Mouse (Mus musculus) embryonic facial prominence, embryonic 12.5 days (tissue): ENCODE measurements around the gene Echdc1. TPM values are rescaled to one million over a fixed set of nuclear protein-coding genes. Genes with fewer than 3 reads are reported as not detected.

Experiments
- ATAC-seq: fragments of 200-750 bp; cut with Nextera tagmentation; 2 replicates; pipeline ENCODE4 v1.8.0; 2017; ENCODE audit not compliant: insufficient number of reproducible peaks, insufficient read depth, low FRiP score, low TSS enrichment
- H3K27ac ChIP-seq: fragments of 300-500 bp; sonication (generic); 2 replicates; pipeline ENCODE4 v1.5.1; 2016; ENCODE audit warnings: mild to moderate bottlenecking
- H3K27me3 ChIP-seq: fragments of 300-500 bp; sonication (generic); 2 replicates; pipeline ENCODE4 v1.6.1; 2016; ENCODE audit warnings: mild to moderate bottlenecking, moderate library complexity
- H3K36me3 ChIP-seq: fragments of 300-500 bp; sonication (generic); 2 replicates; pipeline ENCODE4 v1.6.1; 2016; ENCODE audit warnings: mild to moderate bottlenecking
- H3K4me1 ChIP-seq: fragments of 300-500 bp; sonication (generic); 2 replicates; pipeline ENCODE4 v1.6.1; 2016
- H3K4me2 ChIP-seq: fragments of 300-500 bp; sonication (generic); replicated peaks from 2 replicates; pipeline ENCODE4 v1.6.1; 2016; ENCODE audit warnings: mild to moderate bottlenecking, moderate library complexity
- H3K4me3 ChIP-seq: fragments of 300-500 bp; sonication (generic); 2 replicates; pipeline ENCODE4 v1.5.1; 2016; ENCODE audit warnings: mild to moderate bottlenecking
- H3K9ac ChIP-seq: fragments of 300-500 bp; sonication (generic); 2 replicates; pipeline ENCODE4 v1.6.1; 2016; ENCODE audit warnings: mild to moderate bottlenecking, moderate library complexity
- H3K9me3 ChIP-seq: fragments of 300-500 bp; sonication (generic); 2 replicates; pipeline ENCODE4 v1.6.1; 2016; ENCODE audit warnings: mild to moderate bottlenecking, moderate library complexity
- WGBS: fragments of 180-500 bp; shearing (Covaris S2); methylation state at CpG from one replicate; pipeline ENCODE4 v1.1.7; 2016; 5-methylcytosine and 5-hydroxymethylcytosine counted together
- polyA plus RNA-seq: library from polyadenylated mRNA; unstranded; fragments of >200 nt; fragmentation: Nextera tagmentation; extraction: Ambion mirVana; gene quantifications from 2 replicates; pipeline ENCODE4 v1.2.1, GENCODE M21; 2016

The Echdc1 gene
- 17.2 and 19.7 TPM in 2 replicates for polyA plus RNA-seq

- Histone ChIP-seq H3K4me2 (peak within 1 kb of the TSS; percentile 55), H3K4me1 (no peaks in the 10 kb centered on the region; the same call in 1 of the 2 replicates), H3K4me3 (peak within 1 kb of the TSS; percentile 60), H3K36me3 (no peaks in the 10 kb centered on the region), H3K27me3 (no peaks in the 10 kb centered on the region), H3K9me3 (no peaks in the 10 kb centered on the region), H3K27ac (peak within 1 kb of the TSS; percentile 80), H3K9ac (peak within 1 kb of the TSS; percentile 61)
- peak; percentile 97 for ATAC-seq
- under 1% methylated on average over 49 of the region's 49 CpGs for WGBS
These were observed at the start of gene Echdc1 for GRCm38 (mm10) chr10:29313064-29313638. Gene Echdc1, plus strand, starts transcription at chr10:29313166.

- Histone ChIP-seq H3K4me1 (no peaks in the 10 kb centered on the region), H3K9me3 (no peaks in the 10 kb centered on the region), H3K27ac (no peak overlapping the region), H3K4me3 (no peak overlapping the region), H3K27me3 (no peaks in the 10 kb centered on the region), H3K9ac (no peak overlapping the region), H3K4me2 (no peak overlapping the region), H3K36me3 (no peaks in the 10 kb centered on the region)
- 73% methylated on average over 1 of the region's 1 CpGs for WGBS
- no peak for ATAC-seq
These were observed 31.2 kb upstream of the Echdc1 start for GRCm38 (mm10) chr10:29281736-29282135.

- H3K4me3 ChIP-seq = no peak overlapping the region
- H3K36me3 ChIP-seq = no peaks in the 10 kb centered on the region
- no peak overlapping the region for H3K4me2 ChIP-seq
- no peaks in the 10 kb centered on the region for H3K9me3 ChIP-seq
- H3K27ac ChIP-seq = no peak overlapping the region
- 0 out of 2 replicates have a peak, but pooled peaks have one; percentile 60 for ATAC-seq
- H3K4me1 ChIP-seq = no peaks in the 10 kb centered on the region
- H3K9ac ChIP-seq = no peak overlapping the region
- WGBS = 73% methylated on average over 1 of the region's 1 CpGs
- no peaks in the 10 kb centered on the region for H3K27me3 ChIP-seq
These were observed 27.2 kb upstream of the Echdc1 start for GRCm38 (mm10) chr10:29285757-29286156.

GRCm38 (mm10) chr10:29302230-29302629 lies 10.7 kb upstream of the Echdc1 start:
- WGBS = 90% methylated on average over 4 of the region's 4 CpGs
- Histone ChIP-seq H3K9me3 (no peaks in the 10 kb centered on the region), H3K4me1 (no peaks in the 10 kb centered on the region), H3K4me2 (no peak overlapping the region), H3K27me3 (no peaks in the 10 kb centered on the region), H3K9ac (no peak overlapping the region), H3K27ac (no peak overlapping the region), H3K4me3 (no peak overlapping the region), H3K36me3 (no peaks in the 10 kb centered on the region)
- no peak for ATAC-seq

- Histone ChIP-seq H3K36me3 (no peaks in the 10 kb centered on the region), H3K4me1 (no peaks in the 10 kb centered on the region; the same call in 1 of the 2 replicates), H3K9ac (no peak overlapping the region), H3K9me3 (no peaks in the 10 kb centered on the region), H3K27me3 (no peaks in the 10 kb centered on the region), H3K4me2 (no peak overlapping the region), H3K27ac (no peak overlapping the region), H3K4me3 (no peak overlapping the region)
- WGBS = 70% methylated on average over 4 of the region's 4 CpGs
- no peak for ATAC-seq
These were observed 1.3 kb upstream of the Echdc1 start for GRCm38 (mm10) chr10:29311480-29312219.

GRCm38 (mm10) chr10:29313905-29314304 lies 939 bp downstream of the Echdc1 start:
- no peak overlapping the region for H3K9ac ChIP-seq
- H3K36me3 ChIP-seq = no peaks in the 10 kb centered on the region
- H3K4me2 ChIP-seq = peak overlapping the region; percentile 55
- H3K4me3 ChIP-seq = peak overlapping the region; percentile 60
- no peaks in the 10 kb centered on the region for H3K27me3 ChIP-seq
- no peak overlapping the region for H3K27ac ChIP-seq
- 35% methylated on average over 5 of the region's 5 CpGs for WGBS
- no peaks in the 10 kb centered on the region for H3K9me3 ChIP-seq
- no peak for ATAC-seq
- no peaks in the 10 kb centered on the region; the same call in 1 of the 2 replicates for H3K4me1 ChIP-seq

- Histone ChIP-seq H3K4me2 (no peak overlapping the region), H3K36me3 (no peaks in the 10 kb centered on the region), H3K4me3 (no peak overlapping the region), H3K27me3 (no peaks in the 10 kb centered on the region), H3K9me3 (no peaks in the 10 kb centered on the region), H3K4me1 (no peaks in the 10 kb centered on the region), H3K9ac (no peak overlapping the region), H3K27ac (no peak overlapping the region)
- WGBS = 87% methylated on average over 2 of the region's 2 CpGs
- no peak for ATAC-seq
These were observed 11.9 kb downstream of the Echdc1 start for GRCm38 (mm10) chr10:29324817-29325216.

GRCm38 (mm10) chr10:29333836-29334235 lies 20.9 kb downstream of the Echdc1 start:
- no peak for ATAC-seq
- H3K4me2 ChIP-seq = no peak overlapping the region
- H3K9ac ChIP-seq = no peak overlapping the region
- H3K4me1 ChIP-seq = peaks cover 8% of the 10 kb centered on the region; the same call in 1 of the 2 replicates
- no peak overlapping the region for H3K4me3 ChIP-seq
- no peak overlapping the region for H3K27ac ChIP-seq
- no peaks in the 10 kb centered on the region for H3K27me3 ChIP-seq
- no peaks in the 10 kb centered on the region for H3K36me3 ChIP-seq
- WGBS = 45% methylated on average over 4 of the region's 4 CpGs
- no peaks in the 10 kb centered on the region for H3K9me3 ChIP-seq

- Histone ChIP-seq H3K27me3 (no peaks in the 10 kb centered on the region), H3K9ac (no peak overlapping the region), H3K4me2 (no peak overlapping the region), H3K36me3 (peaks cover 3% of the 10 kb centered on the region), H3K9me3 (no peaks in the 10 kb centered on the region), H3K4me1 (peaks cover 8% of the 10 kb centered on the region; the same call in 1 of the 2 replicates), H3K27ac (no peak overlapping the region), H3K4me3 (no peak overlapping the region)
- ATAC-seq = no peak
- 52% methylated on average over 4 of the region's 4 CpGs for WGBS
These were observed 25.5 kb downstream of the Echdc1 start for GRCm38 (mm10) chr10:29338355-29339056.

- peaks cover 30% of the 10 kb centered on the region for H3K36me3 ChIP-seq
- H3K27me3 ChIP-seq = no peaks in the 10 kb centered on the region
- H3K4me1 ChIP-seq = no peaks in the 10 kb centered on the region
- ATAC-seq = no peak
- no peak overlapping the region for H3K9ac ChIP-seq
- H3K4me2 ChIP-seq = no peak overlapping the region
- WGBS = 91% methylated on average over 4 of the region's 4 CpGs
- no peak overlapping the region for H3K4me3 ChIP-seq
- no peak overlapping the region for H3K27ac ChIP-seq
- no peaks in the 10 kb centered on the region for H3K9me3 ChIP-seq
These were observed 31.3 kb downstream of the Echdc1 start for GRCm38 (mm10) chr10:29344232-29344631.

GRCm38 (mm10) chr10:29346638-29347037 lies 33.7 kb downstream of the Echdc1 start:
- Histone ChIP-seq H3K4me1 (no peaks in the 10 kb centered on the region), H3K36me3 (peaks cover 32% of the 10 kb centered on the region), H3K9me3 (no peaks in the 10 kb centered on the region), H3K27me3 (no peaks in the 10 kb centered on the region), H3K4me3 (no peak overlapping the region), H3K4me2 (no peak overlapping the region), H3K9ac (no peak overlapping the region), H3K27ac (no peak overlapping the region)
- no peak for ATAC-seq
- WGBS = 93% methylated on average over 7 of the region's 7 CpGs
